Mouse (Mus musculus): ENCODE data around the gene Hyou1. TPM values are rescaled to one million over a fixed set of nuclear protein-coding genes. Genes with fewer than 3 reads are reported as not detected.
"Not testable (repeated sequence)": the region's sequence is repeated elsewhere in the genome, so short reads cannot be mapped to it uniquely, and the experiment has no call there.

Gene Hyou1
- 29.6 and 30.0 TPM in 2 replicates for polyA plus RNA-seq (2014; fragmentation: Nextera tagmentation; extraction: Ambion mirVana)

DNA sequence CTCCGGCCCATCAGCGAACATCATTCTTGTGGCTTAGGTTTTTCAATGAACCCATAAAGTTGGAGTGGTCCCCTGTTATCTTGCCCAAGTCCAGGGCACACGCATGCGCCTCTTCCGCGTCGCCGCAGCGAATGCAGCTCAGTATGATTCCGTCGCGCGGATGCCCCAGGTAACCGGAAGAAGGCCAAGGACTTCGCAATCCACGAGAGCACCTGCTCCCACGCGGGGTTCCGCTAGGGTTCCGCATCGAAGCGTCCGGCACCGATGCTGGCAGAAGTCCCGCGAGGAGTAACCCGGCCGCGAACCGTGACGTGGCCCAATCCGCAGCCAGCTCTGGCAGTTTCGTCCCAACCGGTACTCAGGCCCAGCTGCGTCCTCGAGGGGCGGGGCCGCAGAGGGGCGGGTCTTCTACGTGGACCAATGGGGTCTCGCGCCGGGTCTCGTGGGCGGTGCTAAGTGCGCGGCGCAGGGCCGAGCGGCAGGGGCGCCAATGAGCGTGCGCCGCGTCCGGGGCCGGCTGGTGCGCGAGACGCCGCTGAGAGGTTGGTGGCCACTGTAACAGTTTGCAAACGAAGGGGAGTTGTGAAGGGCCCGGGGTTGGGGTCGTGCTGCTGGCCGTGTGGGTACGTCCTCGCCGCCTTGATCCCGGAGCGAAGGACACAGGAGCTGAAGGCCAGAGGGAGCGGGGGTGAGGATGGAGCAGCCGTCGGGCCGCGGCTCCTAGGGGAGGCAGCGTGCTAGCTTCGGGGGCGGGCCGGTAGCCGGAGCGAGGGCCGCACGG lies at the start of gene Hyou1:
Gene Hyou1, plus strand, starts transcription at position 437 of the 781 bp plus-strand sequence.
- Histone ChIP-seq H3K4me1 (ENCODE audit: control insufficient read depth, insufficient read depth, low read length) (peaks cover 13% of the 10 kb centered on the region), H3K27ac (replicated peaks; ENCODE audit: low read depth, low read length) (peak within 1 kb of the TSS; percentile 88), H3K9ac (ENCODE audit: low read depth, low read length) (peak within 1 kb of the TSS; percentile 97), H3K27me3 (replicated peaks; ENCODE audit: control insufficient read depth, insufficient read depth, low read length) (no peaks in the 10 kb centered on the region), H3K36me3 (ENCODE audit: control insufficient read depth, insufficient read depth, low read length) (peaks cover 38% of the 10 kb centered on the region), H3K4me3 (ENCODE audit: low read depth, low read length) (peak within 1 kb of the TSS; percentile 95), H3K9me3 (ENCODE audit: control insufficient read depth, low read length) (no peaks in the 10 kb centered on the region), H3K4me2 (ENCODE audit: low read depth, low read length) (peak within 1 kb of the TSS; percentile 96)
- peak; percentile 98 for ATAC-seq (ENCODE audit: low read depth)
- WGBS = under 1% methylated on average over 69 of the region's 83 CpGs
- DNase-seq (ENCODE audit: low spot score) = peak; percentile 98

GRCm38 (mm10) chr9:44330736-44331135 lies 48.6 kb upstream of the Hyou1 start:
- H3K36me3 ChIP-seq (ENCODE audit: control insufficient read depth, insufficient read depth, low read length) = peaks cover 55% of the 10 kb centered on the region
- H3K4me1 ChIP-seq (ENCODE audit: control insufficient read depth, insufficient read depth, low read length) = peaks cover 10% of the 10 kb centered on the region; the same call in 1 of the 2 replicates
- no peaks in the 10 kb centered on the region for H3K9me3 ChIP-seq (ENCODE audit: control insufficient read depth, low read length)
- ATAC-seq (ENCODE audit: low read depth) = no peak
- H3K4me2 ChIP-seq (ENCODE audit: low read depth, low read length) = no peak overlapping the region
- no peak overlapping the region for H3K27ac ChIP-seq (replicated peaks; ENCODE audit: low read depth, low read length)
- H3K27me3 ChIP-seq (replicated peaks; ENCODE audit: control insufficient read depth, insufficient read depth, low read length) = no peaks in the 10 kb centered on the region
- 96% methylated on average over 6 of the region's 6 CpGs for WGBS
- no peak overlapping the region for H3K9ac ChIP-seq (ENCODE audit: low read depth, low read length)
- no peak for DNase-seq (ENCODE audit: low spot score)
- H3K4me3 ChIP-seq (ENCODE audit: low read depth, low read length) = no peak overlapping the region

- peaks cover 72% of the 10 kb centered on the region for H3K36me3 ChIP-seq (ENCODE audit: control insufficient read depth, insufficient read depth, low read length)
- WGBS = 95% methylated on average over 13 of the region's 13 CpGs
These were observed 46.2 kb upstream of the Hyou1 start for GRCm38 (mm10) chr9:44332918-44333638.

DNA sequence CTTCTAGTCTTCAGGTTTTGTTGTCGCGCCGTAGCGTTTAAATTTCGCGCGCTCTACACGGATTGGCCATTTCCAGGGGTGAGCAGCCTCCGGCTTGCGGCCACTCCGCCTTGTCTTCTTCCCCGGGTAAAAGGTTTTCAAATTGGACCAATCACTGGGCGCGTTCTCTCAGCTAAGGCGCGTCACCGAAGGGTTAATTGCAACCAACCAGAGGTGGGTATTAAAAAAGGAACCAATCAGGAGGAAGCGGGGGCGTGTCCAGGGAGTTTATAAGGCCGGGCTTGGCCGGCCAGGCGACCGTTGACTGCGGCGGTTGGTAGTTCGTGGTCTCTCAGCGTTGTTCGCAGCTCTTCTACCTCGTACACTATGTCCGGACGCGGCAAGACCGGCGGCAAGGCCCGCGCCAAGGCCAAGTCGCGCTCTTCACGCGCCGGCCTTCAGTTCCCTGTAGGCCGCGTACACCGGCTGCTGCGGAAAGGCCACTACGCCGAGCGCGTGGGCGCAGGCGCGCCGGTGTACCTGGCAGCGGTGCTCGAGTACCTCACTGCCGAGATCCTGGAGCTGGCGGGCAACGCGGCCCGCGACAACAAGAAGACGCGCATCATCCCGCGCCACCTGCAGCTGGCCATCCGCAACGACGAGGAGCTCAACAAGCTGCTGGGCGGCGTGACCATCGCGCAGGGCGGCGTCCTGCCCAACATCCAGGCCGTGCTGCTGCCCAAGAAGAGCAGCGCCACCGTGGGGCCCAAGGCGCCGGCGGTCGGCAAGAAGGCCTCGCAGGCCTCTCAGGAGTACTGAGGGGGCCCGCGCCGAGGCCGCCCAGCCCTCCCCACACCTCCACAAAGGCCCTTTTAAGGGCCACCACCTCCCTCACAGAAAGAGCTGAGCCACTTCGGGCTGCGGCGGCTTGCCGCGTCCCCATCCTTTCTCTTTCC lies 44.6 kb upstream of the Hyou1 start, which contains the start of gene H2afx:
Gene H2afx, plus strand, starts transcription at position 299 of the 935 bp plus-strand sequence.
- Histone ChIP-seq H3K4me2 (ENCODE audit: low read depth, low read length) (peak within 1 kb of the TSS; percentile 85), H3K36me3 (ENCODE audit: control insufficient read depth, insufficient read depth, low read length) (peaks cover 70% of the 10 kb centered on the region), H3K4me1 (ENCODE audit: control insufficient read depth, insufficient read depth, low read length) (peaks cover 12% of the 10 kb centered on the region), H3K9ac (ENCODE audit: low read depth, low read length) (peak within 1 kb of the TSS; percentile 96), H3K4me3 (ENCODE audit: low read depth, low read length) (peak within 1 kb of the TSS; percentile 90), H3K9me3 (ENCODE audit: control insufficient read depth, low read length) (no peaks in the 10 kb centered on the region), H3K27me3 (replicated peaks; ENCODE audit: control insufficient read depth, insufficient read depth, low read length) (no peaks in the 10 kb centered on the region), H3K27ac (replicated peaks; ENCODE audit: low read depth, low read length) (peak within 1 kb of the TSS; percentile 94)
- DNase-seq (ENCODE audit: low spot score) (peak; percentile 100), ATAC-seq (ENCODE audit: low read depth) (peak; percentile 95)
- under 1% methylated on average over 55 of the region's 91 CpGs for WGBS

More at GRCm38 (mm10) chr9:44332918-44333638, 46.2 kb upstream of the Hyou1 start:
- no peaks in the 10 kb centered on the region for H3K27me3 ChIP-seq (replicated peaks; ENCODE audit: control insufficient read depth, insufficient read depth, low read length)
- peaks cover 13% of the 10 kb centered on the region for H3K4me1 ChIP-seq (ENCODE audit: control insufficient read depth, insufficient read depth, low read length)
- no peaks in the 10 kb centered on the region for H3K9me3 ChIP-seq (ENCODE audit: control insufficient read depth, low read length)
- H3K27ac ChIP-seq (replicated peaks; ENCODE audit: low read depth, low read length) = no peak overlapping the region
- ATAC-seq (ENCODE audit: low read depth) = no peak
- H3K9ac ChIP-seq (ENCODE audit: low read depth, low read length) = no peak overlapping the region
- H3K4me2 ChIP-seq (ENCODE audit: low read depth, low read length) = no peak overlapping the region
- H3K4me3 ChIP-seq (ENCODE audit: low read depth, low read length) = no peak overlapping the region
- DNase-seq (ENCODE audit: low spot score) = no peak

GRCm38 (mm10) chr9:44335331-44336092 lies 43.8 kb upstream of the Hyou1 start:
- Histone ChIP-seq H3K9ac (ENCODE audit: low read depth, low read length) (peak overlapping the region; percentile 96), H3K27ac (replicated peaks; ENCODE audit: low read depth, low read length) (peak overlapping the region; percentile 94), H3K36me3 (ENCODE audit: control insufficient read depth, insufficient read depth, low read length) (peaks cover 63% of the 10 kb centered on the region), H3K9me3 (ENCODE audit: control insufficient read depth, low read length) (no peaks in the 10 kb centered on the region), H3K27me3 (replicated peaks; ENCODE audit: control insufficient read depth, insufficient read depth, low read length) (no peaks in the 10 kb centered on the region), H3K4me1 (ENCODE audit: control insufficient read depth, insufficient read depth, low read length) (peaks cover 12% of the 10 kb centered on the region), H3K4me3 (ENCODE audit: low read depth, low read length) (peak overlapping the region; percentile 90), H3K4me2 (ENCODE audit: low read depth, low read length) (peak overlapping the region; percentile 85)
- DNase-seq (ENCODE audit: low spot score) (peak; percentile 22), ATAC-seq (ENCODE audit: low read depth) (no peak; the same call in 1 of the 2 replicates)
- under 1% methylated on average over 38 of the region's 50 CpGs for WGBS

DNA sequence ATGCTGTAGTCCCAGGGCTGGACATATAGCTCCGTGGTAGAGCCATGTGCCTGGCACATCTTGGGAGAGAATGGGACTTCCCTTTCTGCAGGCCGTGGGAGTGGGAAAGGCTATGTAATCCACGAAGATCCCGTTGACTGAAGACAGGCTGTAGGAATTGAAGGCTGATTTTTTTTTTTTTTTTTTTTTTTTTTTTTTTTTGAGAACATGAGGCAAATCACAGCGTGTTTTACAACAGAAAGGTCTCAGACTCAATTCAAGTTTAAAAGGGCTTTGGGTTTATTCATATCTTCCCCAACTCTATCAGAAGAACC lies 43.2 kb upstream of the Hyou1 start:
- H3K9me3 ChIP-seq (ENCODE audit: control insufficient read depth, low read length) = no peaks in the 10 kb centered on the region
- H3K4me2 ChIP-seq (ENCODE audit: low read depth, low read length) = peak overlapping the region; percentile 85
- no peaks in the 10 kb centered on the region for H3K27me3 ChIP-seq (replicated peaks; ENCODE audit: control insufficient read depth, insufficient read depth, low read length)
- DNase-seq (ENCODE audit: low spot score) = no peak
- H3K36me3 ChIP-seq (ENCODE audit: control insufficient read depth, insufficient read depth, low read length) = peaks cover 61% of the 10 kb centered on the region
- H3K4me1 ChIP-seq (ENCODE audit: control insufficient read depth, insufficient read depth, low read length) = peaks cover 12% of the 10 kb centered on the region
- H3K27ac ChIP-seq (replicated peaks; ENCODE audit: low read depth, low read length) = peak overlapping the region; percentile 94
- no peak for ATAC-seq (ENCODE audit: low read depth)
- peak overlapping the region; percentile 90 for H3K4me3 ChIP-seq (ENCODE audit: low read depth, low read length)
- peak overlapping the region; percentile 96 for H3K9ac ChIP-seq (ENCODE audit: low read depth, low read length)
- under 1% methylated on average over 5 of the region's 5 CpGs for WGBS

- Histone ChIP-seq H3K36me3 (ENCODE audit: control insufficient read depth, insufficient read depth, low read length) (peaks cover 61% of the 10 kb centered on the region), H3K9ac (ENCODE audit: low read depth, low read length) (peak overlapping the region; percentile 54), H3K4me2 (ENCODE audit: low read depth, low read length) (peak overlapping the region; percentile 85), H3K4me1 (ENCODE audit: control insufficient read depth, insufficient read depth, low read length) (peaks cover 12% of the 10 kb centered on the region), H3K4me3 (ENCODE audit: low read depth, low read length) (peak overlapping the region; percentile 90)
- not testable (repeated sequence) for H3K9me3 ChIP-seq (ENCODE audit: control insufficient read depth, low read length); H3K27me3 ChIP-seq (replicated peaks; ENCODE audit: control insufficient read depth, insufficient read depth, low read length); H3K27ac ChIP-seq (replicated peaks; ENCODE audit: low read depth, low read length); ATAC-seq (ENCODE audit: low read depth); DNase-seq (ENCODE audit: low spot score)
- 29% methylated on average over 4 of the region's 4 CpGs for WGBS
These were observed 42.8 kb upstream of the Hyou1 start for GRCm38 (mm10) chr9:44336513-44336912.

All from embryonic facial prominence, embryonic 14.5 days (tissue).